Mouse (Mus musculus): ENCODE data around the gene Vrtn. TPM values are rescaled to one million over a fixed set of nuclear protein-coding genes. Genes with fewer than 3 reads are reported as not detected.

Gene Vrtn
- polyA plus RNA-seq (2014; fragmentation: Nextera tagmentation; extraction: Ambion mirVana), result not detected in 2 replicates

- peaks cover 5% of the 10 kb centered on the region for H3K4me1 ChIP-seq (ENCODE audit: control insufficient read depth, insufficient read depth, low read length)
- no peak for ATAC-seq (ENCODE audit: insufficient number of reproducible peaks, low FRiP score, low TSS enrichment, low read depth)
- H3K4me3 ChIP-seq (ENCODE audit: low read depth, low read length), result no peak within 1 kb of the TSS
- H3K27me3 ChIP-seq (ENCODE audit: control insufficient read depth, insufficient read depth, low read length), result peaks cover 37% of the 10 kb centered on the region
- WGBS, result 11% methylated on average over 9 of the region's 9 CpGs
- H3K9me3 ChIP-seq (ENCODE audit: control insufficient read depth, low read length), result no peaks in the 10 kb centered on the region
- no peak for DNase-seq (ENCODE audit: low spot score)
- H3K27ac ChIP-seq (replicated peaks; ENCODE audit: low read depth, low read length), result no peak within 1 kb of the TSS
- no peaks in the 10 kb centered on the region for H3K36me3 ChIP-seq (ENCODE audit: control insufficient read depth, insufficient read depth, low read length)
- no peak within 1 kb of the TSS for H3K4me2 ChIP-seq (ENCODE audit: low read depth, severe bottlenecking)
- no peak within 1 kb of the TSS for H3K9ac ChIP-seq (ENCODE audit: low read length)
Measured at GRCm38 (mm10) chr12:84640654-84641053, at the start of gene Vrtn. Vrtn (plus strand) TSS chr12:84641019.

DNA sequence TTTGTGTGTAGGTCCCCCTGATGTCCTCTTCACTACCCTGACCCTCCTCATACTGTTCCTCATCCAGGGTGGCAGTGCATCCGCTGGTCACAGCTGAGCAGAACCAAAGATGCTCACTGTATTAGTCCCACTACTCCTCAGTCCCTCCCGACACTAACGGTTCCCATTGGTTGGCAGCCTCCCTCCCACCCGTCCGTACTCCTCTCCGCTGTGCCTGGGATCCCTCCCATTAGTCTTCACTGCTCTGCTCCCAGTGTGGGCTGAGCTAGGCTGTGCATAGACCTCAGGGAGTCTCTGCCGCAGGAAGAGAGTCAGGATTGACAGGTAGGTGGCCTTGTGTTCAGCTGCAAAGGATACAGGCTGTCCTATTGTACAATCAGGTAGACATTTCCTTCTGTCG is 42.5 kb upstream of the Vrtn start:
- Histone ChIP-seq H3K36me3 (ENCODE audit: control insufficient read depth, insufficient read depth, low read length) (0 out of 2 replicates have a peak, but pooled peaks cover 2% of the 10 kb centered on the region), H3K4me2 (ENCODE audit: low read depth, severe bottlenecking) (no peak overlapping the region), H3K9ac (ENCODE audit: low read length) (no peak overlapping the region), H3K4me1 (ENCODE audit: control insufficient read depth, insufficient read depth, low read length) (no peaks in the 10 kb centered on the region), H3K9me3 (ENCODE audit: control insufficient read depth, low read length) (no peaks in the 10 kb centered on the region), H3K27ac (replicated peaks; ENCODE audit: low read depth, low read length) (no peak overlapping the region), H3K27me3 (ENCODE audit: control insufficient read depth, insufficient read depth, low read length) (no peaks in the 10 kb centered on the region), H3K4me3 (ENCODE audit: low read depth, low read length) (no peak overlapping the region)
- DNase-seq (ENCODE audit: low spot score), result no peak
- WGBS, result 20% methylated on average over 8 of the region's 8 CpGs
- no peak for ATAC-seq (ENCODE audit: insufficient number of reproducible peaks, low FRiP score, low TSS enrichment, low read depth)

GRCm38 (mm10) chr12:84604001-84604400 is 36.8 kb upstream of the Vrtn start:
- H3K4me1 ChIP-seq (ENCODE audit: control insufficient read depth, insufficient read depth, low read length), result no peaks in the 10 kb centered on the region
- 94% methylated on average over 6 of the region's 7 CpGs for WGBS
- H3K4me3 ChIP-seq (ENCODE audit: low read depth, low read length), result no peak overlapping the region
- no peaks in the 10 kb centered on the region for H3K27me3 ChIP-seq (ENCODE audit: control insufficient read depth, insufficient read depth, low read length)
- peaks cover 4% of the 10 kb centered on the region; the same call in 1 of the 2 replicates for H3K36me3 ChIP-seq (ENCODE audit: control insufficient read depth, insufficient read depth, low read length)
- ATAC-seq (ENCODE audit: insufficient number of reproducible peaks, low FRiP score, low TSS enrichment, low read depth) (no peak), DNase-seq (ENCODE audit: low spot score) (no peak)
- no peak overlapping the region for H3K27ac ChIP-seq (replicated peaks; ENCODE audit: low read depth, low read length)
- no peaks in the 10 kb centered on the region for H3K9me3 ChIP-seq (ENCODE audit: control insufficient read depth, low read length)
- H3K4me2 ChIP-seq (ENCODE audit: low read depth, severe bottlenecking), result no peak overlapping the region
- no peak overlapping the region for H3K9ac ChIP-seq (ENCODE audit: low read length)

DNA sequence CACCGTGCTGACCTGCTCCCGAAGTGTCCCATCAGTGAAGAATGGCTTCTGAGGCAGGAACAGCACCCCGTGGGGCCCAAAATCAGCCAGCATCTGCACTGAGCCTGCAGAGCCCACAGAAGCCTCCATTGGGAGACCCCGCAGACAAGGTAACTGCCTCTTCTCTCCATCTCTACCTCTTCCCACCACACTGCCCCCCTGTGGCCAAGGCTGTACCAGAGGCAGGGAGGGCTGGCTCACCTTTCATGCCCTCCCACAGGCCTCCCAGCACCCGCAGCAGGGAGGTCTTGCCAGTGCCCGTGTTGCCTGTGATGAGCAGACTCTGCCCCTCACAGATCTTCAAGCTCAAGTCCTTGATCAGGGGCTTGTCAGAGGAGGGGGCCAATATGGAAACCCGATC is 35.0 kb upstream of the Vrtn start:
- 78% methylated on average over 7 of the region's 7 CpGs for WGBS
- H3K36me3 ChIP-seq (ENCODE audit: control insufficient read depth, insufficient read depth, low read length), result peaks cover 4% of the 10 kb centered on the region; the same call in 1 of the 2 replicates
- no peaks in the 10 kb centered on the region for H3K9me3 ChIP-seq (ENCODE audit: control insufficient read depth, low read length)

DNA sequence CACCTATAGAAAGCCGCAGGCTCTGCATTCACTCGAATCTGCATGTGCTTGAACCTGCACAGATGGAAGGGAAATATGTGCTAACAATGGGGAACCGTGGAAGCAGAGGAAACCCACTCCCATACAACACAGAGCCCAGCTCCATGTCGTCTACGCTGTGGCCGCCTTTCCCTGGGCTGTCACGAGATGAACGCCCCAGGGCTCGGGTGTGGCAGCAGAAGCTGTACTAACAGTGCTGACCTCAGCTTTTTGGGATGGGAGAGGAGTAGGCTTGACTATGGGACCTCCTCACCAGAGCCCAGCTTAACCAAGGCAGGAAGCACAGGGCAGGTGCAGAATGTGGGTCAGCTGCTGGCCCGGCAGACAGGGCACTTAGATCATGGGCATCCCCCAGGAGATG is 29.1 kb upstream of the Vrtn start:
- ATAC-seq (ENCODE audit: insufficient number of reproducible peaks, low FRiP score, low TSS enrichment, low read depth) (no peak; the same call in 1 of the 2 replicates), DNase-seq (ENCODE audit: low spot score) (no peak)
- no peak overlapping the region for H3K4me2 ChIP-seq (ENCODE audit: low read depth, severe bottlenecking)
- H3K9ac ChIP-seq (ENCODE audit: low read length), result no peak overlapping the region
- peaks cover 2% of the 10 kb centered on the region; the same call in 1 of the 2 replicates for H3K36me3 ChIP-seq (ENCODE audit: control insufficient read depth, insufficient read depth, low read length)
- no peak overlapping the region for H3K27ac ChIP-seq (replicated peaks; ENCODE audit: low read depth, low read length)
- WGBS, result 90% methylated on average over 10 of the region's 10 CpGs
- H3K4me3 ChIP-seq (ENCODE audit: low read depth, low read length), result no peak overlapping the region
- no peaks in the 10 kb centered on the region for H3K27me3 ChIP-seq (ENCODE audit: control insufficient read depth, insufficient read depth, low read length)
- H3K9me3 ChIP-seq (ENCODE audit: control insufficient read depth, low read length), result no peaks in the 10 kb centered on the region
- H3K4me1 ChIP-seq (ENCODE audit: control insufficient read depth, insufficient read depth, low read length), result no peaks in the 10 kb centered on the region

More for the DNA sequence above, 35.0 kb upstream of the Vrtn start:
- DNase-seq (ENCODE audit: low spot score) (no peak), ATAC-seq (ENCODE audit: insufficient number of reproducible peaks, low FRiP score, low TSS enrichment, low read depth) (no peak)
- Histone ChIP-seq H3K27ac (replicated peaks; ENCODE audit: low read depth, low read length) (no peak overlapping the region), H3K4me3 (ENCODE audit: low read depth, low read length) (no peak overlapping the region), H3K27me3 (ENCODE audit: control insufficient read depth, insufficient read depth, low read length) (no peaks in the 10 kb centered on the region), H3K9ac (ENCODE audit: low read length) (no peak overlapping the region), H3K4me1 (ENCODE audit: control insufficient read depth, insufficient read depth, low read length) (no peaks in the 10 kb centered on the region), H3K4me2 (ENCODE audit: low read depth, severe bottlenecking) (no peak overlapping the region)

- WGBS, result 69% methylated on average over 8 of the region's 8 CpGs
- no peak for ATAC-seq (ENCODE audit: insufficient number of reproducible peaks, low FRiP score, low TSS enrichment, low read depth)
- H3K4me2 ChIP-seq (ENCODE audit: low read depth, severe bottlenecking), result no peak overlapping the region
Measured at GRCm38 (mm10) chr12:84612518-84612917, 28.3 kb upstream of the Vrtn start.

DNA sequence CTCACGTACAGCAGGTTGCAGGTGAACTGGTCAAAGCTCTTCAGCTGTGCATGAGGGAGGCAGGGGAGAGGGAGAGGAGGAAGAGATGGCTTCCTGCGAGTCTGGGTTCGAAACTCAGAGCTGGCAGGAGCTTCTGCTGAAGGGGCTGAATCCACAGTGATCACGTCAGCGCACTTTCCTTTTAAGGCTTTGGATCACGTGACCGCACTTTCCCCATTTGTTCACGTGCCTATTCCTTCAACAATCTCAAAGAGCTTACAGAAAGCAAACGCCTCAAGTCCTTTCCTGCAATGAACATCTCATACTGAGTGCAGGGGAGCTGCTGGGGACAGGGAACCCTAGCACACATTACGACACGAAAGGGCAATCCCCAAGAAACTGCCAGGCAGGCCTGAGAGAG is 26.8 kb upstream of the Vrtn start:
- Histone ChIP-seq H3K4me3 (ENCODE audit: low read depth, low read length) (no peak overlapping the region), H3K36me3 (ENCODE audit: control insufficient read depth, insufficient read depth, low read length) (no peaks in the 10 kb centered on the region; the same call in 1 of the 2 replicates), H3K27me3 (ENCODE audit: control insufficient read depth, insufficient read depth, low read length) (no peaks in the 10 kb centered on the region), H3K4me2 (ENCODE audit: low read depth, severe bottlenecking) (no peak overlapping the region), H3K9me3 (ENCODE audit: control insufficient read depth, low read length) (no peaks in the 10 kb centered on the region), H3K9ac (ENCODE audit: low read length) (no peak overlapping the region), H3K27ac (replicated peaks; ENCODE audit: low read depth, low read length) (no peak overlapping the region), H3K4me1 (ENCODE audit: control insufficient read depth, insufficient read depth, low read length) (no peaks in the 10 kb centered on the region)
- ATAC-seq (ENCODE audit: insufficient number of reproducible peaks, low FRiP score, low TSS enrichment, low read depth) (no peak), DNase-seq (ENCODE audit: low spot score) (no peak)
- 83% methylated on average over 11 of the region's 11 CpGs for WGBS

More at GRCm38 (mm10) chr12:84612518-84612917, 28.3 kb upstream of the Vrtn start:
- no peak overlapping the region for H3K27ac ChIP-seq (replicated peaks; ENCODE audit: low read depth, low read length)
- no peak overlapping the region for H3K4me3 ChIP-seq (ENCODE audit: low read depth, low read length)
- H3K27me3 ChIP-seq (ENCODE audit: control insufficient read depth, insufficient read depth, low read length), result no peaks in the 10 kb centered on the region
- H3K9ac ChIP-seq (ENCODE audit: low read length), result no peak overlapping the region
- H3K4me1 ChIP-seq (ENCODE audit: control insufficient read depth, insufficient read depth, low read length), result no peaks in the 10 kb centered on the region
- no peaks in the 10 kb centered on the region for H3K9me3 ChIP-seq (ENCODE audit: control insufficient read depth, low read length)
- peaks cover 2% of the 10 kb centered on the region; the same call in 1 of the 2 replicates for H3K36me3 ChIP-seq (ENCODE audit: control insufficient read depth, insufficient read depth, low read length)
- DNase-seq (ENCODE audit: low spot score), result no peak

GRCm38 (mm10) chr12:84614524-84614923 is 26.3 kb upstream of the Vrtn start:
- no peaks in the 10 kb centered on the region for H3K4me1 ChIP-seq (ENCODE audit: control insufficient read depth, insufficient read depth, low read length)
- H3K27me3 ChIP-seq (ENCODE audit: control insufficient read depth, insufficient read depth, low read length), result no peaks in the 10 kb centered on the region
- no peak overlapping the region for H3K9ac ChIP-seq (ENCODE audit: low read length)
- no peaks in the 10 kb centered on the region for H3K36me3 ChIP-seq (ENCODE audit: control insufficient read depth, insufficient read depth, low read length)
- DNase-seq (ENCODE audit: low spot score) (no peak), ATAC-seq (ENCODE audit: insufficient number of reproducible peaks, low FRiP score, low TSS enrichment, low read depth) (no peak)
- H3K4me2 ChIP-seq (ENCODE audit: low read depth, severe bottlenecking), result no peak overlapping the region
- WGBS, result 57% methylated on average over 7 of the region's 7 CpGs
- H3K4me3 ChIP-seq (ENCODE audit: low read depth, low read length), result no peak overlapping the region
- H3K9me3 ChIP-seq (ENCODE audit: control insufficient read depth, low read length), result no peaks in the 10 kb centered on the region
- H3K27ac ChIP-seq (replicated peaks; ENCODE audit: low read depth, low read length), result no peak overlapping the region
